Mouse (Mus musculus) liver, embryonic 14.5 days (tissue): ENCODE measurements around the gene Tmprss11d.

Experiments used
- CTCF ChIP-seq: IDR thresholded peaks from 2 replicates; pipeline ENCODE4 v1.5.1; 2016; ENCODE audit warnings: antibody characterized with exemption, low read depth, control low read depth
- EP300 ChIP-seq: IDR thresholded peaks from 2 replicates; pipeline ENCODE4 v1.6.1; 2016; ENCODE audit warnings: antibody characterized with exemption, low read depth

GRCm38 (mm10) chr5:86289208-86289607, 84.0 kb downstream of the Tmprss11d start, which contains the start of gene Tmprss11c:
- TF ChIP-seq CTCF (no peak), EP300 (no peak)
